Mouse (Mus musculus) ovary, postnatal 36 days (tissue): ENCODE results near the gene Dclre1c.
A peak's percentile ranks its signal among the peaks of the same experiment; 100 is the strongest.
"Not testable (repeated sequence)": the region's sequence is repeated elsewhere in the genome, so short reads cannot be mapped to it uniquely, and the experiment has no call there.

Experiments used
- DNase-seq: peaks from one replicate; pipeline ENCODE4 v3.0.0; 2022; ENCODE audit warnings: low spot score, mixed read lengths

Gene Dclre1c

GRCm38 (mm10) chr2:3423841-3424578 lies at the start of gene Dclre1c:
Gene Dclre1c (plus strand): TSS chr2:3424131.
- peak; percentile 84 for DNase-seq

DNA sequence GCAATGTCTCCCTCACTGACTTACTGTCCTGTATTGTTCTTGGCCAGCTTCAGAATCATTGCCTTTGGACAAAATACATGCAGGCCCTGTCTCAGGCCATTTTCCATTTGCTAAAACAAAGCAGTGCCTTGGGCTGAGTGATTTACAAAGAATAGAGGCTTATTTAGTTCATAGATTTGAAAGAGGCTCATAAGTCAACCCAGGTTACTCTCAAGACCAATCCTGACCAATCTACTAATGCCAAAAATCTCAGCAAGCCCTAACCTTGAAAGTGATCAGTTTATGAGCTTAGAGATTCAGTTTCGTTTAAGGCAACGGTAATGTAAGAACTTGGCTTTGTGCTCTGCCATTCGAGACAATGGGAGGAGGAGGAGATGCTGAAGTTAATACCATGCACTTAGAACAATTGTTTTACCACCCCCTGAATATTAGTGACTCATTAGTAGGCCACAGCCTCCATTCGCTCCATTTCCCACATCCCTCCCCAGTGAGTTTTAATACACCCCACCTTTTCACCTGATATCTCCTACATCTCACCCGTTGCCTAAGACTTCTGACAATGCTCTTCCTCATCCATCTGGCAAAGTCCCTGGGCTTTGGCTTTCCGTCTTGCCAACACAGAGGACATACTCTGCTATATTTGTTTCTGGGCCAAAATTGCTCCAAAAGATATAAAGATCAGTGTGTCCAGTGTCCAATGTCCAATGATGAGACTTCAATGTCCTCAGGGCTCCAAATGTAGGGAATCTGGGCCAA lies 36.6 kb upstream of the Dclre1c start:
- no peak for DNase-seq

GRCm38 (mm10) chr2:3391945-3392344 lies 32.0 kb upstream of the Dclre1c start:
- DNase-seq = no peak

DNA sequence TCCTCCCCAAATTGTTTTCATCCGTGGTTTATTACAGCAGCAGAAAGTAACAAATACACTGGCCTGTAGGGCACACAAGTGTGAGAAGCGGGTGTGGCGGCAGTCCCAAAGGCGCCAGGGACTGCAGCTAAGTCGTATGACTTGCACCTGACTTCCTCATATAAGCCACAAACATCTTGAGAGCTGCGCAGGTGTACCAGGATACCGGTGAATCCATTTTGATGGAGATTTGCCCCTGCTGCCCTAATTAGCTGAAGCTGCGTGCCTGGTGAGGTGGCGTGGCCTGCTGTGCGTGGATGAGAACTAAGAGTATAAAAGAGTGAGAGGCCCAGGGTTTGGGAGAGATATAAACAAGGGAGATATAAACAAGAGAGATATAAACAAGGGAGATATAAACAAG lies 26.8 kb upstream of the Dclre1c start, which contains the start of gene Olah:
TSS of gene Olah (minus strand) at position 101 of the 400 bp plus-strand sequence.
- not testable (repeated sequence) for DNase-seq

DNA sequence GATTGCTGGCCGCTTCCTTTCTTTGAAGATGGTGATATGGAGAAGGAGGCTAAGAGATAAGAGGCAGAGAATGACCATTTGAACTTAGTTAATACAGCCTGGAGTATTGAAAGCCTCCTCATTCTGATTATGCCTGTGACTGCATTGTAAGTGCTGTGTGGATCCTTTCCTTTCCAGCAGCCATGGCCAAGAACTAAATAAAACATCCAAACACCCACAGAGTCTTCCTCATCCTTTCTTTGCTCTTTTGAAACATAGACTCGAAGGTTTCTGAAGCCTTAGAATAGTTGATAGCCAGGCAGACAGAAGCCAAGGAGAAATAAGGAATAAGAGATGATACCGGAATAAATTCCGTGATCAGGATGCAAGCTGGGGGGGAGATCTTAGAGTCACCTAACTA lies 17.9 kb upstream of the Dclre1c start:
- no peak for DNase-seq

- DNase-seq = no peak
These were observed 16.2 kb upstream of the Dclre1c start for GRCm38 (mm10) chr2:3407756-3408155.

DNA sequence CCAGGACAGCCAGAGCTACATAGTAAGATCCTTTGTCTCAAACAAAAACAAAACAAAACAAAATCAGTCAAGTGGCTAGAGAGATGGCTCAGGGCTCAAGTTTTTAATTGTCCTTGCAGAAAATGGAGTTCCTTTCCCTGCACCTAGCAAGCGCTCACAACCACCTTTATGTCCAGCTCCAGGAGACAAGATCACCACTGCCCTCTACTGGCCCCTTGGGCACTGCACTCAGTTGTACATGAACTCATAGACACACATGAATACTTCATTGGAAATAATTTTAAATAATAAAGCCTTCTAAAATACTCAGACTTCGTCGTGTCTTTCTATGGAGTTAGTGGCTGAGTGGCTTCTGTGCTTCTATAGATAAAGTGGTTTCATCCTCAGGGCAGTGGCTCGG lies 9.7 kb upstream of the Dclre1c start:
- DNase-seq = peak; percentile 49

- DNase-seq = no peak
These were observed 8.3 kb upstream of the Dclre1c start for GRCm38 (mm10) chr2:3415676-3416075.

DNA sequence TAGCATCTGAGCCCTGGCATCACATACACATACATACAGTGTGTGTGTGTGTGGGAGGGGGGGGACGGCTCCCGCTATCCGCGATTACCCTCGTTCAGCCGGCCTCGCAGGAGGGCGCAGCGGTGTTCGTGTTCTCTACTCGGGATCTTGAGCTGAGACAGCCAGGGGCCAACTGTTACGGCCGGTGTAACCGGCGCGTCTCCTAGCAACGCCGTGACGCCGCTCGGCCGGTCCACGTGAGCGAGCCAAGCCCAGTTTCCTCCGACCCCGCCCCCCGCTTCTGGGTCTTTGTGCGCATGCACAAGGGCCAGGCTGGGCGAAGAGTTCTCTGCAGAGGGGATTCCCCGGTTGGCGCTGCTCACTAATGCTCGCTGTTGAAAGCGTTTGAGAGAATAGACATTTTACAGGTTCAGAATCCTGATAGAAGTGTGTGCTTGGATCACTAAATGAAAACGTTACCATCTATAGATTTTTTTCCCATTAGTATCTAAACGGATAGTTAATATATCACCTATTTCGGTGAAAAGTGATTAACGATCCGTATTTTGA lies 5.0 kb upstream of the Dclre1c start:
- peak; percentile 95 for DNase-seq

DNA sequence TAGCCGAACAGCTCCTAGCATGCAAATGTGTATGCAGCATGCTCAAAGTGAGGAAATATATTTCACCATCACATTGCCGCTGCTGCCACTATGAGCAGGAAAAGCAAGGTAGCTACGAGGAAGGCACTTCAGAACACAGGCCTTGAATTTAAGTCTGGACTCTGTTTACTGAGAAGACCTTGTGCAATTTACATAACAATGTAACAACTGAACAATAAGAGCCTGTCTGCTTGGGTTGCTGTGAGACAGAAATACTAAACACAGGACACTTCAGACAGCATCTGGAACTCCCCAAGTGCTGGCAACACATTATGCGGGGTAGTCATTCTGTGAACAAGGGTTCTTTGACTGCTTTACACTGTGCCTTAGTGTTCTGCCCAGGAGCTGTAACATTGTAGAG lies 3.8 kb upstream of the Dclre1c start:
- no peak for DNase-seq

DNA sequence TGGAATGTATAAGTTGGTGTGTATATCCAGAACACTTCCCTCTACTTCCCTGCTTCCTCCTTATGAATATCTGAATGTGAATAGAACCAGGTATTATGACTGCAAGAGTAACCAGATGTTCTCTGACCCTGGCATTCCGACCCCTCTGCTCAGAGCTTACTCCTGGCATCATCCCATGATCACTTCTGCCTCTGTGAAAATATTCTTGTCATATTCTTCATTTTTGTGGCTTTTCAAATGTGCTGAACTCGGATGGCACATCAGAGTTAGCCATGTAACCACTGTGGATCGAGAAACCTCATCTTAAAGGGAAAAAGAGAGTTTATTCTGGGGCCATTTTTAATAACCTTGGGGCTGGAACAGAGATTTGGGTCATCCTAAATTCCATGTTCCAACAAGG lies 1.4 kb upstream of the Dclre1c start, which contains the start of gene Meig1:
TSS of gene Meig1 (minus strand) at position 101 of the 400 bp plus-strand sequence.
- DNase-seq = no peak

- DNase-seq = no peak
These were observed 614 bp downstream of the Dclre1c start for GRCm38 (mm10) chr2:3424579-3424910.

- no peak for DNase-seq
These were observed 7.0 kb downstream of the Dclre1c start for GRCm38 (mm10) chr2:3430956-3431355.

DNA sequence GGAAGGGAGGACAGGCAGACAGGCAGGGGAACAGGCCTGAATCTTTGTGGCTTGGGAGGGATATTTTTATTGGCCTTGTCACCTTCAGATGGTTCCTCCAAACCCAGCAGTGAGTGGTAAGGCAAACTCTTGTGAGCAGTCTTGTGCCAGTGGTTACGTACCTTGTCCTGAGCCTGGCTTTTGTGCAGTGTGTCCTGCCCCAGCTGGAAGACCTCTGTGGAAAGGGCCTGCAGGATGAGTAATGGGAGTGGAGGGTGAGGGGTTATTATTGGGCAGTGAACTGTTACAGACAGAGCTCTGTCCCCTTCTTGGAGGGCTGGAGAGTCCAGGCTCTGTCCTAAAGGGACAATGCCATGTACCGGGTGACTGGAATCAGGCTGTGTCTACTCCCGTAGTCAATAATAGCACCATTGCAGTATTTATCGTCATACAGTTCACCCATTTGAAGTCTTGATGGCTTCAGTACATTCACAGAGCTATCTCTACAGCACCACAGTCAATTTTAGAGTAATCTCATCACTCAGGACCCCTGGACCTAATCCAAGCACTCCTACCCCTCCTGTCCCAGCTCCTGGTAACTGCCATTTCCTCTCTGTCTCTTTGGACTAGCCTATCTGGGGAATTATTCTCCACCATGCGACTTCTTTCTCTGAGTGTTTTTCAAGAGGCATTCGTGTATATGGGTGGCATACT lies 11.6 kb downstream of the Dclre1c start:
- DNase-seq = no peak

DNA sequence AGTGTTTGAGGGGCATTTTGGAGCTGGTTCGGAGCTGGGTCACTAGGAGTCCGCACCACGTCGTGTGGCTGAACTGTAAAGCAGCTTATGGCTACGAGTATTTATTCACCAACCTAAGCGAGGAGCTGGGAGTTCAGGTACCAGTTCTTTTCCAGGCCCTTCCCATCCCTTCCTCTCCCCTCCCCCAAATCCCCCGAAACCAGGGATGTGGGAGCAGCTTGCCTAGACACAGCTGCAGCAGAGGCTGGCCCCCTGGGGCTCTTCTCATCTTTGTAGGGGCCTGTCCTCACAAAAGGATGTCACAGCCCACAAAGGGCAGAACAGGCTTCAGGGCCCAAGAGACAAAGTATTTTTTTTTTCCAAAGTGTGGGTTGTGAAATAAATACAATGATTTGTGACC lies 14.0 kb downstream of the Dclre1c start:
- DNase-seq = no peak

DNA sequence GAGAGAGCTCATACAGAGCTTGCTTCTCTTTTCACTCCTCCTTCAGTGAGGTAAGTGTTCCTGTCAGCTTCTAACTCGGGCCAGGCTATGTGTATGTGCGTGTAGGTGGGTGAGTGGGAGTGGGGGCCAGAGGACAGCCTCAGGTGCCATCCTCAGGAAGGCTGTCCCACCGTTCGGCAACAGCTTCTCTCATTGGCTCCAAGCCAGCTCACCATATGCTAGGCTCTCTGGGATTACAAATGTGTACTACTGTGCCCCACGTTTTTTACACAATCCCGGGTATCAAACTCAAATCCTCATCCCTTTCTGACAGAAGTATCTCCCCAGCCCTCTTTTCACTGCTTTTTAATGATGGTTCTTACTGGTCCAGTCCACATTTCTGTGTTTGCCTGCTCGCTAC lies 20.3 kb downstream of the Dclre1c start:
- no peak for DNase-seq

- no peak for DNase-seq
These were observed 22.1 kb downstream of the Dclre1c start for GRCm38 (mm10) chr2:3445984-3446383.

- DNase-seq = no peak
These were observed 25.5 kb downstream of the Dclre1c start for GRCm38 (mm10) chr2:3449431-3449830.

- DNase-seq = no peak
These were observed 29.2 kb downstream of the Dclre1c start for GRCm38 (mm10) chr2:3453096-3453495.

GRCm38 (mm10) chr2:3456590-3456989 lies 32.7 kb downstream of the Dclre1c start:
- no peak for DNase-seq

GRCm38 (mm10) chr2:3473891-3474290 lies 50.0 kb downstream of the Dclre1c start:
- no peak for DNase-seq

DNA sequence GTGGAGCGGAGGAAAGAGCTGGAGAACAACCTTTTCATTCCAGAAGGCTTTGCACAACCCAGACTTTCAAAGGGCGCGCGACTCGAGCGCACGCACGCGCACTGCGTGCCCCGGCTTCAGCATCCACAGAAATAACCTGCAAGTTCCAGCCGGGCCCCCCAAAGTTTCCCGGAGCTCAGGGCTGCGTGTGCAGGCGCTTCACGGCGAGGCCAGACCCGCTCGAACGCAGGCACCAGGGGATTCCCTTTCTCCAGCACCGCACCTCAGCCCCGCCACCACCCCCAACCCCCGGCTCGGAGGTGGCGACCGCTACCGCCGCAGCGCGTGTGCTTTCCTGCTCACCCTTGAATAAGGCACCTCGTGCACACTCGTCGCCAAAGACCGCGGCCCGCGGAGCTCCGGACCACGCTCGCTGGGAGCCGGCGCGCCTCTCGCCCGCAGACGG lies 50.5 kb downstream of the Dclre1c start:
- peak; percentile 59 for DNase-seq
